ENCODE assay signal across 11 mouse cellular contexts in genomic region chr11:97960907-97961306, GRCm38 (mm10). TPM values are rescaled to one million over a fixed set of nuclear protein-coding genes. Genes with fewer than 3 reads are reported as not detected.
DNase-seq lines count a peak whose midpoint lies in the region; ATAC-seq and TF ChIP-seq lines count a peak whose summit lies in the region.
"Had no signal": no experiment of that assay in that cellular context is flagged by ENCODE, and none has a peak within 500 bp of the region (broad histone marks: within the 10 kb centered on the region; RNA-seq: fewer than 3 reads in every experiment).

No protein-coding gene starts in this region.

- no peak overlapping the region for H3K4me2 ChIP-seq in intestine, postnatal 0 days (replicated peaks; ENCODE audit: low read depth)
- no peak overlapping the region for H3K4me2 ChIP-seq in intestine, embryonic 15.5 days (replicated peaks)
- H3K4me2 ChIP-seq in hindbrain, embryonic 14.5 days (replicated peaks): no peak overlapping the region

- H3K27ac ChIP-seq in intestine, postnatal 0 days (ENCODE audit: low read depth, low read length): no peak overlapping the region
- no peak overlapping the region for H3K27ac ChIP-seq in intestine, embryonic 15.5 days
- H3K27ac ChIP-seq in hindbrain, embryonic 14.5 days: no peak overlapping the region
- H3K27ac ChIP-seq: limb, embryonic 10.5 days had no signal

- H3K27me3 ChIP-seq in intestine, postnatal 0 days (replicated peaks; ENCODE audit: control insufficient read depth, insufficient read depth, low read length): no peaks in the 10 kb centered on the region
- no peaks in the 10 kb centered on the region for H3K27me3 ChIP-seq in intestine, embryonic 15.5 days (replicated peaks)
- no peaks in the 10 kb centered on the region for H3K27me3 ChIP-seq in hindbrain, embryonic 14.5 days (ENCODE audit: control insufficient read depth, insufficient read depth, low read length)

- no peaks in the 10 kb centered on the region for H3K4me1 ChIP-seq in intestine, postnatal 0 days (replicated peaks; ENCODE audit: control insufficient read depth, insufficient read depth, low read length)
- H3K4me1 ChIP-seq in intestine, embryonic 15.5 days (replicated peaks): no peaks in the 10 kb centered on the region
- H3K4me1 ChIP-seq in hindbrain, embryonic 14.5 days (replicated peaks; ENCODE audit: control insufficient read depth, insufficient read depth, low read length): peaks cover 16% of the 10 kb centered on the region; the same call in 1 of the 2 replicates

- H3K9ac ChIP-seq in intestine, postnatal 0 days (ENCODE audit: low read depth, low read length): no peak overlapping the region
- no peak overlapping the region for H3K9ac ChIP-seq in intestine, embryonic 15.5 days
- no peak overlapping the region for H3K9ac ChIP-seq in hindbrain, embryonic 14.5 days

- no peak for ATAC-seq in intestine, postnatal 0 days
- no peak for ATAC-seq in intestine, embryonic 15.5 days
- ATAC-seq in hindbrain, embryonic 14.5 days (ENCODE audit: low FRiP score): no peak

- no peaks in the 10 kb centered on the region for H3K9me3 ChIP-seq in intestine, postnatal 0 days (ENCODE audit: control insufficient read depth)
- no peaks in the 10 kb centered on the region for H3K9me3 ChIP-seq in intestine, embryonic 15.5 days
- no peaks in the 10 kb centered on the region for H3K9me3 ChIP-seq in hindbrain, embryonic 14.5 days (ENCODE audit: control insufficient read depth, low read length)
- H3K9me3 ChIP-seq: limb, embryonic 10.5 days had no signal

- H3K4me3 ChIP-seq in intestine, postnatal 0 days (ENCODE audit: low read depth, low read length): no peak overlapping the region
- no peak overlapping the region for H3K4me3 ChIP-seq in intestine, embryonic 15.5 days (replicated peaks)
- H3K4me3 ChIP-seq in hindbrain, embryonic 14.5 days (replicated peaks; ENCODE audit: low read length): no peak overlapping the region
- H3K4me3 ChIP-seq: limb, embryonic 10.5 days had no signal

- WGBS in intestine, postnatal 0 days: 85% methylated on average over 1 of the region's 1 CpGs
- WGBS in intestine, embryonic 15.5 days: 74% methylated on average over 1 of the region's 1 CpGs
- 96% methylated on average over 1 of the region's 1 CpGs for WGBS in hindbrain, embryonic 14.5 days

- H3K36me3 ChIP-seq in intestine, postnatal 0 days (ENCODE audit: control insufficient read depth, insufficient read depth): no peaks in the 10 kb centered on the region
- no peaks in the 10 kb centered on the region for H3K36me3 ChIP-seq in intestine, embryonic 15.5 days
- H3K36me3 ChIP-seq in hindbrain, embryonic 14.5 days (replicated peaks; ENCODE audit: control insufficient read depth, insufficient read depth): no peaks in the 10 kb centered on the region
- H3K36me3 ChIP-seq: limb, embryonic 10.5 days had no signal

- DNase-seq in thymus, postnatal 25 days: peak; percentile 37
- no peak for DNase-seq in thymus, postnatal 10 days (ENCODE audit: low spot score in 2 of 2)
- peak; percentile 58 for DNase-seq in induced T-regulatory cell, adult 2 months (ENCODE audit: low read depth)
- DNase-seq in natural killer cell, adult 2 months (ENCODE audit: low spot score in 2 of 2): no peak
- no peak for DNase-seq in spleen, postnatal 36 days (ENCODE audit: low spot score in 2 of 2)
- no peak for DNase-seq in hindbrain, embryonic 14.5 days (ENCODE audit: low spot score)
- DNase-seq: adrenal gland, postnatal 10 days; gastrocnemius, postnatal 25 days had no signal

- TF ChIP-seq CTCF in intestine, postnatal 0 days (IDR thresholded peaks at IDR 0.05; ENCODE audit: low read depth): peak; percentile 77

RNA-seq across cellular contexts. Expression of gene Plxdc1, which starts 25.3 kb away (rescaled TPM):
- 0.30 and 0.31 TPM in 2 replicates for polyA plus RNA-seq in intestine, postnatal 0 days (2015; fragmentation: Nextera tagmentation; extraction: Ambion mirVana)
- 0.47 and 0.49 TPM in 2 replicates for polyA plus RNA-seq in intestine, embryonic 15.5 days (2015; fragmentation: Nextera tagmentation; extraction: Ambion mirVana)
- 0.90 and 1.1 TPM in 2 replicates for polyA plus RNA-seq in hindbrain, embryonic 14.5 days (2014; fragmentation: Nextera tagmentation; extraction: Ambion mirVana)
- polyA plus RNA-seq: limb, embryonic 10.5 days had no signal

RNA-seq across cellular contexts. Expression of gene Arl5c, which starts 35.1 kb away (rescaled TPM):
- polyA plus RNA-seq in intestine, postnatal 0 days (2015; fragmentation: Nextera tagmentation; extraction: Ambion mirVana): 4.2 and 4.4 TPM in 2 replicates
- polyA plus RNA-seq in intestine, embryonic 15.5 days (2015; fragmentation: Nextera tagmentation; extraction: Ambion mirVana): 7.6 and 11.8 TPM in 2 replicates
- polyA plus RNA-seq in hindbrain, embryonic 14.5 days (2014; fragmentation: Nextera tagmentation; extraction: Ambion mirVana): 6.5 and 11.0 TPM in 2 replicates

Comparison
In these comparisons a context has a peak if more than half of its experiments do, and no peak if none do; other contexts are left out.
1. DNase-seq: peak in thymus, postnatal 25 days (single experiment) and induced T-regulatory cell, adult 2 months (single experiment); none in thymus, postnatal 10 days (0 of 2), natural killer cell, adult 2 months (0 of 2), spleen, postnatal 36 days (0 of 2) and hindbrain, embryonic 14.5 days (single experiment).